Mouse (Mus musculus) lung, adult 2 months (tissue): ENCODE data around the gene Adamts5.

Experiments used
- CTCF ChIP-seq: fragments of 200-500 bp; IDR thresholded peaks from 2 replicates; pipeline ENCODE4 v1.5.1; 2011; ENCODE audit warnings: mild to moderate bottlenecking, low read length, control low read depth; ENCODE audit not compliant: insufficient read depth
- POLR2A ChIP-seq: fragments of 200-500 bp; IDR thresholded peaks from 2 replicates; pipeline ENCODE4 v1.6.1; 2011; ENCODE audit warnings: low read depth, mild to moderate bottlenecking, control low read depth, low read length, borderline replicate concordance; ENCODE audit errors: extremely low read depth

DNA sequence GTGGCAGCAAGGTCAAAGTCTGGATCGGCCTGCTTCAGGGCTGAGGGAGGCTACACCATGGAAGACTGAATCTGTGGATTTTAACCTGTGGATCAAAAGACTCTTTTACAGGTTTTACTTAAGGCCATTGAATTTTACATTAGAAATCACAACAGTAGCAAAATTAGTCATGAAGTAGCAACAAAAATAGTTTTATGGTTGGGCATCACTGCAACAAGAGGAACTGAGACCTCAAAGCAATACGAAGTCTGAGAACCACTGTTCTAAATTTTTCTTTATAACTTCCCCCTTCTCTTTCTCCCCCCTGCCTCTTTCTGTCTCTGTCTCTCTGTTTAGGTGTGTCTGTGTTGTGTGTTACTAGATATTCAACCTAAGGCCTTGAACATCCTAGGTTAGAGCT lies 87.5 kb downstream of the Adamts5 start:
- TF ChIP-seq CTCF (no peak), POLR2A (no peak)
